Mouse (Mus musculus): ENCODE measurements around the gene Gm21616. TPM values are rescaled to one million over a fixed set of nuclear protein-coding genes. Genes with fewer than 3 reads are reported as not detected.
"Not testable (repeated sequence)": the region's sequence is repeated elsewhere in the genome, so short reads cannot be mapped to it uniquely, and the experiment has no call there.

Gene Gm21616
- polyA plus RNA-seq (2011; ENCODE audit: insufficient read depth, insufficient read length, low replicate concordance, missing spikeins), result not detected in 2 replicates

DNA sequence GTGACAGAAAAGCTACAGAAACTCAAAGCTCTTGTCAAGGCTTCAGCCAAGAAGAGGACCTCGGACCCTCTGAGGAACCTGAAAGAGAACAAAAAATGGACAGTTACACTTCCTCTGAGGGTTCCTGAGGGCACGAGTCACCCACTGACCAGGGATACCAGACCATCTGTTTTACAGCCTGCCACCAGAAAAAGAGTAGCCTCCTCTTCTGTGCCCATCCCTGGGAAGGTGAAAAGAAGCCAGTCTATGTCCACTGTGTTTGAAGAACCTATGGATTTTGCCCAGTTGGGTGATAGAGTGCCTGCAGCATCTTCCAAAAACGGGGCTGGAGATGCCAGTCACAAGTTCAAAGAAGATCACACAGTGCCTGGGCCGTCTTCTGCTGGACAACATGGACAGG, at the start of gene Gm21616:
Gene Gm21616, plus strand, starts transcription at position 301 of the 400 bp plus-strand sequence.
- not testable (repeated sequence) for H3K4me3 ChIP-seq (replicated peaks; ENCODE audit: control insufficient read depth, low read depth, low read length); H3K4me1 ChIP-seq (ENCODE audit: control insufficient read depth, insufficient read depth, low read length); H3K27ac ChIP-seq (ENCODE audit: control insufficient read depth, insufficient read depth, low read depth, low read length, poor library complexity)
- no CpG with 5 or more reads among the region's 4 CpGs for WGBS
